Mouse (Mus musculus) limb, embryonic 13.5 days (tissue): ENCODE measurements around the gene Syne1. TPM values are rescaled to one million over a fixed set of nuclear protein-coding genes. Genes with fewer than 3 reads are reported as not detected.

Source experiments
- ATAC-seq: fragments of 200-750 bp; cut with Nextera tagmentation; 2 replicates; pipeline ENCODE4 v1.8.0; 2017; ENCODE audit warnings: low read depth, moderate number of reproducible peaks, moderate TSS enrichment; ENCODE audit not compliant: low FRiP score
- H3K27ac ChIP-seq: fragments of 300-500 bp; sonication (generic); 2 replicates; pipeline ENCODE4 v1.5.1; 2015; ENCODE audit warnings: inconsistent platforms, mild to moderate bottlenecking, moderate library complexity
- H3K27me3 ChIP-seq: fragments of 300-500 bp; sonication (generic); 2 replicates; pipeline ENCODE4 v1.6.1; 2015; ENCODE audit warnings: mild to moderate bottlenecking, inconsistent platforms
- H3K36me3 ChIP-seq: fragments of 300-500 bp; sonication (generic); 2 replicates; pipeline ENCODE4 v1.6.1; 2015; ENCODE audit warnings: inconsistent platforms, mild to moderate bottlenecking, moderate library complexity
- H3K4me1 ChIP-seq: fragments of 300-500 bp; sonication (generic); 2 replicates; pipeline ENCODE4 v1.6.1; 2015; ENCODE audit warnings: inconsistent platforms
- H3K4me2 ChIP-seq: fragments of 300-500 bp; sonication (generic); replicated peaks from 2 replicates; pipeline ENCODE4 v1.6.1; 2015; ENCODE audit warnings: inconsistent platforms, mild to moderate bottlenecking, moderate library complexity
- H3K4me3 ChIP-seq: fragments of 300-500 bp; sonication (generic); 2 replicates; pipeline ENCODE4 v1.5.1; 2015; ENCODE audit warnings: moderate library complexity, mild to moderate bottlenecking, inconsistent platforms
- H3K9ac ChIP-seq: fragments of 300-500 bp; sonication (generic); 2 replicates; pipeline ENCODE4 v1.6.1; 2015; ENCODE audit warnings: mild to moderate bottlenecking, inconsistent platforms
- H3K9me3 ChIP-seq: fragments of 300-500 bp; sonication (generic); 2 replicates; pipeline ENCODE4 v1.6.1; 2016; ENCODE audit warnings: inconsistent platforms
- WGBS: fragments of 180-500 bp; shearing (Covaris S2); methylation state at CpG from one replicate; pipeline ENCODE4 v1.1.7; 2015; 5-methylcytosine and 5-hydroxymethylcytosine counted together
- polyA plus RNA-seq: library from polyadenylated mRNA; unstranded; fragments of >200 nt; fragmentation: Nextera tagmentation; extraction: Ambion mirVana; gene quantifications from 2 replicates; pipeline ENCODE4 v1.2.1, GENCODE M21; 2015

The Syne1 gene
- polyA plus RNA-seq, 1 experiment from 2014 or later: 6.5 TPM

GRCm38 (mm10) chr10:5227395-5228076 is 323.7 kb downstream of the Syne1 start:
- H3K9me3 ChIP-seq: no peaks in the 10 kb centered on the region
- no peaks in the 10 kb centered on the region for H3K4me1 ChIP-seq
- no peak overlapping the region for H3K4me3 ChIP-seq
- H3K9ac ChIP-seq: no peak overlapping the region
- H3K27ac ChIP-seq: no peak overlapping the region
- WGBS: 76% methylated on average over 20 of the region's 20 CpGs
- no peak for ATAC-seq
- H3K27me3 ChIP-seq: no peaks in the 10 kb centered on the region
- H3K4me2 ChIP-seq: no peak overlapping the region
- peaks cover 44% of the 10 kb centered on the region for H3K36me3 ChIP-seq

- Histone ChIP-seq H3K36me3 (peaks cover 22% of the 10 kb centered on the region), H3K4me2 (no peak overlapping the region)
- WGBS: 46% methylated on average over 1 of the region's 1 CpGs
Observed at GRCm38 (mm10) chr10:5215943-5216342, 335.3 kb downstream of the Syne1 start.

GRCm38 (mm10) chr10:5207905-5208641 is 343.2 kb downstream of the Syne1 start:
- Histone ChIP-seq H3K27me3 (no peaks in the 10 kb centered on the region), H3K4me1 (0 out of 2 replicates have a peak, but pooled peaks cover 5% of the 10 kb centered on the region), H3K4me3 (no peak overlapping the region), H3K9me3 (no peaks in the 10 kb centered on the region), H3K4me2 (no peak overlapping the region), H3K9ac (no peak overlapping the region), H3K36me3 (peaks cover 8% of the 10 kb centered on the region; the same call in 1 of the 2 replicates), H3K27ac (peak overlapping the region; percentile 39; the same call in 1 of the 2 replicates)
- WGBS: 25% methylated on average over 7 of the region's 7 CpGs
- peak; percentile 75; the same call in 1 of the 2 replicates for ATAC-seq

More at GRCm38 (mm10) chr10:5215943-5216342, 335.3 kb downstream of the Syne1 start:
- no peak for ATAC-seq
- Histone ChIP-seq H3K27ac (no peak overlapping the region), H3K4me1 (no peaks in the 10 kb centered on the region), H3K4me3 (no peak overlapping the region), H3K27me3 (no peaks in the 10 kb centered on the region), H3K9me3 (no peaks in the 10 kb centered on the region), H3K9ac (no peak overlapping the region)

GRCm38 (mm10) chr10:5205977-5206376 is 345.3 kb downstream of the Syne1 start:
- Histone ChIP-seq H3K9ac (no peak overlapping the region), H3K4me3 (no peak overlapping the region), H3K4me1 (0 out of 2 replicates have a peak, but pooled peaks cover 5% of the 10 kb centered on the region), H3K27ac (no peak overlapping the region), H3K27me3 (no peaks in the 10 kb centered on the region), H3K9me3 (no peaks in the 10 kb centered on the region), H3K36me3 (peaks cover 20% of the 10 kb centered on the region), H3K4me2 (no peak overlapping the region)
- no peak for ATAC-seq
- 85% methylated on average over 3 of the region's 3 CpGs for WGBS

- no peak overlapping the region for H3K9ac ChIP-seq
- ATAC-seq: no peak
- H3K27ac ChIP-seq: no peak overlapping the region
- peaks cover 20% of the 10 kb centered on the region for H3K36me3 ChIP-seq
- 86% methylated on average over 5 of the region's 5 CpGs for WGBS
- H3K4me1 ChIP-seq: 0 out of 2 replicates have a peak, but pooled peaks cover 5% of the 10 kb centered on the region
- no peaks in the 10 kb centered on the region for H3K27me3 ChIP-seq
- H3K4me2 ChIP-seq: no peak overlapping the region
- no peaks in the 10 kb centered on the region for H3K9me3 ChIP-seq
- no peak overlapping the region for H3K4me3 ChIP-seq
Observed at GRCm38 (mm10) chr10:5205570-5205969, 345.7 kb downstream of the Syne1 start.

GRCm38 (mm10) chr10:5203837-5204236 is 347.4 kb downstream of the Syne1 start:
- H3K27ac ChIP-seq: no peak overlapping the region
- H3K4me3 ChIP-seq: no peak overlapping the region
- whole genome bisulfite sequencing: 82% methylated on average over 10 of the region's 10 CpGs
- no peaks in the 10 kb centered on the region for H3K9me3 ChIP-seq
- H3K4me2 ChIP-seq: no peak overlapping the region
- H3K4me1 ChIP-seq: 0 out of 2 replicates have a peak, but pooled peaks cover 5% of the 10 kb centered on the region
- ATAC-seq: no peak
- H3K36me3 ChIP-seq: peaks cover 15% of the 10 kb centered on the region
- H3K27me3 ChIP-seq: no peaks in the 10 kb centered on the region
- H3K9ac ChIP-seq: no peak overlapping the region

- no peaks in the 10 kb centered on the region for H3K27me3 ChIP-seq
- H3K9ac ChIP-seq: no peak overlapping the region
- no peak for ATAC-seq
- WGBS: 78% methylated on average over 2 of the region's 2 CpGs
- H3K4me1 ChIP-seq: peaks cover 4% of the 10 kb centered on the region
- no peak overlapping the region for H3K4me2 ChIP-seq
- H3K36me3 ChIP-seq: peaks cover 7% of the 10 kb centered on the region
- H3K4me3 ChIP-seq: no peak overlapping the region
- no peaks in the 10 kb centered on the region for H3K9me3 ChIP-seq
- H3K27ac ChIP-seq: no peak overlapping the region
Observed at GRCm38 (mm10) chr10:5197356-5197755, 353.9 kb downstream of the Syne1 start.

- Histone ChIP-seq H3K36me3 (no peaks in the 10 kb centered on the region), H3K4me3 (no peak overlapping the region), H3K4me2 (no peak overlapping the region), H3K9me3 (no peaks in the 10 kb centered on the region), H3K27me3 (no peaks in the 10 kb centered on the region), H3K27ac (no peak overlapping the region), H3K4me1 (peaks cover 4% of the 10 kb centered on the region), H3K9ac (no peak overlapping the region)
- WGBS: 89% methylated on average over 5 of the region's 5 CpGs
- ATAC-seq: no peak
Observed at GRCm38 (mm10) chr10:5196267-5196666, 355.0 kb downstream of the Syne1 start.

GRCm38 (mm10) chr10:5195288-5195687 is 356.0 kb downstream of the Syne1 start:
- no peaks in the 10 kb centered on the region for H3K9me3 ChIP-seq
- H3K4me3 ChIP-seq: no peak overlapping the region
- 70% methylated on average over 5 of the region's 5 CpGs for WGBS
- no peaks in the 10 kb centered on the region for H3K27me3 ChIP-seq
- no peak overlapping the region; the same call in 1 of the 2 replicates for H3K4me2 ChIP-seq
- H3K36me3 ChIP-seq: no peaks in the 10 kb centered on the region
- H3K9ac ChIP-seq: no peak overlapping the region
- H3K27ac ChIP-seq: no peak overlapping the region
- ATAC-seq: no peak
- peaks cover 4% of the 10 kb centered on the region for H3K4me1 ChIP-seq

GRCm38 (mm10) chr10:5194671-5195234 is 356.5 kb downstream of the Syne1 start:
- 0% methylated on average over 13 of the region's 13 CpGs for WGBS
- Histone ChIP-seq H3K36me3 (no peaks in the 10 kb centered on the region), H3K9ac (peak overlapping the region; percentile 66), H3K27ac (peak overlapping the region; percentile 44), H3K4me3 (peak overlapping the region; percentile 44), H3K9me3 (no peaks in the 10 kb centered on the region), H3K4me2 (peak overlapping the region; percentile 72), H3K27me3 (no peaks in the 10 kb centered on the region), H3K4me1 (peaks cover 4% of the 10 kb centered on the region)
- ATAC-seq: peak; percentile 97

GRCm38 (mm10) chr10:5194081-5194670 is 357.1 kb downstream of the Syne1 start:
- H3K9me3 ChIP-seq: no peaks in the 10 kb centered on the region
- 3% methylated on average over 13 of the region's 13 CpGs for WGBS

More at GRCm38 (mm10) chr10:5194081-5194670, 357.1 kb downstream of the Syne1 start:
- Histone ChIP-seq H3K9ac (peak overlapping the region; percentile 66), H3K27me3 (no peaks in the 10 kb centered on the region), H3K4me2 (peak overlapping the region; percentile 72), H3K4me1 (peaks cover 4% of the 10 kb centered on the region), H3K36me3 (peaks cover 5% of the 10 kb centered on the region; the same call in 1 of the 2 replicates), H3K27ac (peak overlapping the region; percentile 44), H3K4me3 (peak overlapping the region; percentile 44)
- peak; percentile 62 for ATAC-seq
